Comparison of ENCODE assay signal across 8 mouse cellular contexts in the genomic region with DNA sequence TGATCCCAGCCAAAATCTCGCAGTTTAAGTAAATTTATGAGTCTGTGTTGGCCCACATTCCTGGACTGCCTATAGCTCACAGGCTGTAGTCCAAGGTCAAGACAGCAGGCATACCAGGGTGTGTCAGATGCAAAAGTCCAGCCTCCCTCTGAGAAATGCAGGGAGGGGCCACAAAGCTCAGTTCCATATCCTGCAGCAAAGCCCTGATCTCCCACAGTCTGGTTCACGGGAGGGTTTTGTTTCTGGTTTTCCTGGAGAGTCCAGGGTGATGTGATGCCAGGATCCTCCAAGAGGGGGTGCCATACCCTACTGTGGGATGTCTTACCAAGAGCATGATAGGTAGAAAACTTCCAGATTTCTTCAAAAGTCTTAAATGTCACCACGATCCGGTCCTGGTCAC. TPM values are rescaled to one million over a fixed set of nuclear protein-coding genes. Genes with fewer than 3 reads are reported as not detected.
DNase-seq lines count a peak whose midpoint lies in the region; ATAC-seq lines count a peak whose summit lies in the region.

No protein-coding gene starts in this region.

- peak; percentile 58; the same call in 1 of the 2 replicates for ATAC-seq in frontal cortex, adult (ENCODE audit: low TSS enrichment)

- DNase-seq in gastrocnemius, adult 18-20 months (ENCODE audit: low spot score) = peak; percentile 46
- no peak for DNase-seq in gastrocnemius, postnatal 25 days
- peak; percentile 46 for DNase-seq in urinary bladder, postnatal 25 days (ENCODE audit: low spot score)
- no peak for DNase-seq in urinary bladder, postnatal 10 days (ENCODE audit: low spot score)
- DNase-seq in layer of hippocampus, adult 11-12 months (ENCODE audit: low spot score) = peak; percentile 61
- peak; percentile 51 for DNase-seq in lung, postnatal 25 days (ENCODE audit: low spot score)
- peak; percentile 68 for DNase-seq in urinary bladder, postnatal 4 days (ENCODE audit: low spot score in 2 of 2)

RNA-seq across cellular contexts. Expression of a gene that starts 21.8 kb away (rescaled TPM):
- total RNA-seq in gastrocnemius, adult 18-20 months (2021) = 1 to 10 TPM; 2.1 to 3.9 TPM
- total RNA-seq in gastrocnemius, postnatal 25 days (2021) = 1 to 10 TPM; 1.8 to 2.1 TPM

RNA-seq across cellular contexts. Expression of a gene that starts 38.4 kb away (rescaled TPM):
- total RNA-seq in gastrocnemius, adult 18-20 months (2021) = 10 to 100 TPM; 28.4 to 34.8 TPM
- 10 to 100 TPM; 37.4 to 46.7 TPM for total RNA-seq in gastrocnemius, postnatal 25 days (2021)

RNA-seq across cellular contexts. Expression of a gene that starts 39.7 kb away (rescaled TPM):
- 10 to 100 TPM; 35.0 to 45.0 TPM for total RNA-seq in gastrocnemius, adult 18-20 months (2021)
- total RNA-seq in gastrocnemius, postnatal 25 days (2021) = 10 to 100 TPM; 33.4 to 42.7 TPM

Comparison
In these comparisons a context has a peak if more than half of its experiments do, and no peak if none do; other contexts are left out.
1. DNase-seq: peak in gastrocnemius, adult 18-20 months (single experiment), urinary bladder, postnatal 25 days (single experiment), layer of hippocampus, adult 11-12 months (single experiment), lung, postnatal 25 days (single experiment) and urinary bladder, postnatal 4 days (2 of 2); none in gastrocnemius, postnatal 25 days (single experiment) and urinary bladder, postnatal 10 days (single experiment).